Mouse (Mus musculus): ENCODE measurements at regions not wholly inside any gene's neighbourhood (a gene's known extent, or its start where the extent isn't known, plus 50 kb on each side); places are given as distances from the start of the nearest gene placed in this dataset.
"Not testable (repeated sequence)": the region's sequence is repeated elsewhere in the genome, so short reads cannot be mapped to it uniquely, and the experiment has no call there.

DNA sequence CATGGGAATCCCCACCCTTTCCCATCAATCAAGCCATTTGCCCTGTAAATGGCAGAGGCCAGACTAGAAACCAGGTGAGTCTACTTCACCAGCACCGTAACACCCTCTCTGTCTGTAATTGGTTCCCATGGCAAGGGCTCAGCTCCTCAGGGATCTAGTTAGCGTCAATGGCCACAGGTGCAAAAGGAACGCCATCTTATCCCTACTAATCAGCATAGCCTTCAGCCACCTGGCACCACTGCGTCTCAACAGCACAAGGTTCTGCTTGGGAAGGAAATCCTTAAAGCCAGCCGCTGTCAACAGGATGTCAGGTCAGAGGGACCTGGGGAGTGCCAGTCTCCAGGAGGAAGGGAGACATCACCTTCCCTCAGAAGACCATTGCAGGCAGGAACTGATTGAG lies 77.2 kb upstream of the Galnt18 start:
- DNase-seq (ENCODE audit: low spot score in 2 of 2) = no peak
- intact Hi-C loops (cut with DNase I) = no loop called here

- intact Hi-C loops (cut with DNase I) = no loop called here
- no peak for DNase-seq (ENCODE audit: low spot score in 2 of 2)
Observed at GRCm38 (mm10) chr7:111855309-111855708, 75.5 kb upstream of the Galnt18 start.

GRCm38 (mm10) chr7:111846417-111846816 lies 66.6 kb upstream of the Galnt18 start:
- intact Hi-C loops (cut with DNase I) = no loop called here
- no peak for DNase-seq (ENCODE audit: low spot score in 2 of 2)

DNA sequence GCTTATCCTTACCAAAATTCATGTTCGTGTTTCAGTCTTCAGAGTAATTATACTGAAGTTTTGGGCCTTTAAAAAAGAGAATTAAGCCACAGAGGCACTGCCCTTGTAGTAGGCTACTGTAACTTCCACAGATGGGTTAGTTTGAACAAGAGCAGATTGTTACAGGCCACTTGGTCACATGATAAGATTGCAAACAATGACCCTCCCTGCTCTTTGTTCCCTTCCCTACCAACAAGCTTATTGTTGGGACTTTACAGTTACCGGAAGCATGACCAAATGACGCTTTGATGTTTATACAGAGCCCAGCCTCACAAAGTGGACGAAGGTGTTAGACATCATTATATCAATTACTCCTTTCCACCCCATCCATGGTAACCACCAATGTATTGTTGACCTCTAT lies 63.9 kb upstream of the Galnt18 start:
- intact Hi-C loops (cut with DNase I) = no loop called here
- no peak for DNase-seq (ENCODE audit: low spot score in 2 of 2)

- DNase-seq (ENCODE audit: low spot score in 2 of 2) = no peak
- intact Hi-C loops (cut with DNase I) = no loop called here
Observed at GRCm38 (mm10) chr7:111840826-111841225, 61.0 kb upstream of the Galnt18 start.

GRCm38 (mm10) chr7:111838162-111838561 lies 58.4 kb upstream of the Galnt18 start:
- DNase-seq (ENCODE audit: low spot score in 2 of 2) = no peak
- intact Hi-C loops (cut with DNase I) = no loop called here

GRCm38 (mm10) chr7:111834356-111834755 lies 54.6 kb upstream of the Galnt18 start:
- DNase-seq (ENCODE audit: low spot score in 2 of 2); intact Hi-C loops (cut with DNase I): not testable (repeated sequence)

- intact Hi-C loops (cut with DNase I) = no loop called here
- DNase-seq (ENCODE audit: low spot score in 2 of 2) = no peak
Observed at GRCm38 (mm10) chr7:111829931-111830330, 50.2 kb upstream of the Galnt18 start.
